Mouse (Mus musculus): Measurements from ENCODE around the gene Hdac6. TPM values are rescaled to one million over a fixed set of nuclear protein-coding genes. Genes with fewer than 3 reads are reported as not detected.
A peak's percentile ranks its signal among the peaks of the same experiment; 100 is the strongest.

Gene Hdac6
- polyA plus RNA-seq (2016; fragmentation: Nextera tagmentation; extraction: Ambion mirVana): 15.4 and 15.8 TPM in 2 replicates

DNA sequence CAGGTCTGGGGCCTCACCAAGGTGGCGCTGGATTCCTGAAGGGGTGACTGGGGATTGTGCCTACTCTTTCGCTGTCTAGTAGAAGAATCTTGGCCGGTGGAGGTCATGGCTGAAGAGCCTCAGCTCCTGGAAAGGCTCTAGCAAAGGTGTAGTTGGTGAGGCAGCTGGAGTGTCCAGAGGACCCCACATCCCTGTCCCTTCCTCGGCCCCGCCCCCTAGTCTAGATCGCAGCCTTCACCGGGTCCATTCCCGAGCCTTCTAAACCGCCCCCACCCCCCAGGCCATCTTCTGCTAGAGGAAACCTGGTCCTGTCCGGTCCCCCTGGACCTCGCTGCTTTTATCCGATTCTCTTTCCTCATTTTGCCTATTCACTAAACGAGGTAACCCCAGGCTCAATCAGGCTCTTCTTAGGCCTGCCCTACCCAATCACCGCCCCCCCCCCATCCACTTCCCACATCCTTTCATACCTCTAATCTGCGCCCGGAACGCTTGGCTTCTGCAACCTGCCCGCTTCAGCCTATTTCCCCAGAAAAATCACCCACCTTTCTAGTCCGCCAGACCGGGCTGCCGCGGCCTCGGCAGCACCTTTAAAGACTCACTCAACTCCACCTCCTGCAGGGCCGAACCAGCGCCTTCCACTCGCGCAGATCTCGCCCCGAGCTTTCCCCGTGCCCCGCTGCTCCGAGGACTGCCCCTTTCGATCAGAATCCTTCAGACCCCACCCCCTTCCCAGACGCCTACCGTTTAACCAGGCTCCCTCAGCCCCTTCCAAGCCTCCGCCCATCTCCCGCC lies at the start of gene Hdac6:
TSS of gene Hdac6 (minus strand) at position 782 of the 792 bp plus-strand sequence.
- Histone ChIP-seq H3K27me3 (replicated peaks) (no peaks in the 10 kb centered on the region), H3K9me3 (replicated peaks) (no peaks in the 10 kb centered on the region), H3K4me1 (peaks cover 15% of the 10 kb centered on the region), H3K4me3 (peak within 1 kb of the TSS; percentile 64), H3K4me2 (peak within 1 kb of the TSS; percentile 80), H3K27ac (no peak within 1 kb of the TSS), H3K9ac (peak within 1 kb of the TSS; percentile 71), H3K36me3 (no peaks in the 10 kb centered on the region)
- WGBS (ENCODE audit: insufficient replicate concordance): 5% methylated on average over 34 of the region's 37 CpGs
- no peak for ATAC-seq

- Histone ChIP-seq H3K4me1 (peaks cover 30% of the 10 kb centered on the region), H3K27ac (peak overlapping the region; percentile 95), H3K4me3 (peak overlapping the region; percentile 26; the same call in 1 of the 2 replicates), H3K9ac (peak overlapping the region; percentile 56), H3K4me2 (peak overlapping the region; percentile 65), H3K36me3 (no peaks in the 10 kb centered on the region), H3K9me3 (replicated peaks) (no peaks in the 10 kb centered on the region), H3K27me3 (replicated peaks) (no peaks in the 10 kb centered on the region)
- WGBS (ENCODE audit: insufficient replicate concordance): 19% methylated on average over 10 of the region's 10 CpGs
- peak; percentile 95 for ATAC-seq
Measured at GRCm38 (mm10) chrX:7993068-7993735, 45.5 kb upstream of the Hdac6 start.

DNA sequence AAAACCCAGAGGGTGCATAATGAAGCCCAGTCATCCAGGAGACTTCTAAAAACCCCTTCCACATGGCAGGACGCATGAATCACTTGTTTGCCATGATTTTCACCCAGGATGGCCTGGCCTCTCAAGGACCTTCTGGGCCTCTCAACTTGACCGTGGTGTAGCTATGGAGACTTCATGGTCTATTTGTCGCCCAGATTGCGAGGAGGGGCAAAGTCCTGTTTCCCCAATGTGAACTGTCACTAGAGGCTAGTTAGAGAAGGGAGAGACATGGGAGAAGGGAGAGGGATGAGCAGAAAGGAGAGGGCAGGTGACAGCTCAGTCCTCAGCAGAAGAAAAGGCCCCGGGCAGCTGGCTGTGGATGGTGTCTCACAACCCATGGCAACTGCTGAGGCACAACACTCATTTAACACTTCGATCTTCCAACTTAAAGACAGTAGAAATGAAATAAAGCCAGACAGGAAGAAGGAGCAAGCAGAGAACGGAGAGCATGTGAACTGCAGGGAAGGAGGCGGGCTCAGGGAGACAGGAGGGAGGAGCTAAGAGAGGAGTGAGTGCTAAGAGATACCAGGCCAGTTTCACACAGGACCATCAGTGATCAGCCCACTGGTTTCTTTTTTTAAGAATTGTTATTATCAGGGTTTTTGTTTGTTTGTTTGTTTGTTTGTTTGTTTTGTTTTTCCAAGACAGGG lies 44.8 kb upstream of the Hdac6 start:
- Histone ChIP-seq H3K27me3 (replicated peaks) (no peaks in the 10 kb centered on the region), H3K4me2 (peak overlapping the region; percentile 65), H3K4me1 (peaks cover 30% of the 10 kb centered on the region), H3K36me3 (no peaks in the 10 kb centered on the region), H3K9me3 (replicated peaks) (no peaks in the 10 kb centered on the region), H3K9ac (peak overlapping the region; percentile 56), H3K4me3 (no peak overlapping the region), H3K27ac (peak overlapping the region; percentile 95)
- ATAC-seq: peak; percentile 81
- 36% methylated on average over 8 of the region's 8 CpGs for WGBS (ENCODE audit: insufficient replicate concordance)

- H3K36me3 ChIP-seq: no peaks in the 10 kb centered on the region
- H3K4me3 ChIP-seq: no peak overlapping the region
- no peaks in the 10 kb centered on the region for H3K9me3 ChIP-seq (replicated peaks)
- no peak overlapping the region for H3K4me2 ChIP-seq
- no peak for ATAC-seq
- 71% methylated on average over 7 of the region's 7 CpGs for WGBS (ENCODE audit: insufficient replicate concordance)
- H3K27me3 ChIP-seq (replicated peaks): no peaks in the 10 kb centered on the region
- H3K4me1 ChIP-seq: peaks cover 13% of the 10 kb centered on the region
- no peak overlapping the region for H3K27ac ChIP-seq
- H3K9ac ChIP-seq: no peak overlapping the region
Measured at GRCm38 (mm10) chrX:7981368-7981767, 33.7 kb upstream of the Hdac6 start.

DNA sequence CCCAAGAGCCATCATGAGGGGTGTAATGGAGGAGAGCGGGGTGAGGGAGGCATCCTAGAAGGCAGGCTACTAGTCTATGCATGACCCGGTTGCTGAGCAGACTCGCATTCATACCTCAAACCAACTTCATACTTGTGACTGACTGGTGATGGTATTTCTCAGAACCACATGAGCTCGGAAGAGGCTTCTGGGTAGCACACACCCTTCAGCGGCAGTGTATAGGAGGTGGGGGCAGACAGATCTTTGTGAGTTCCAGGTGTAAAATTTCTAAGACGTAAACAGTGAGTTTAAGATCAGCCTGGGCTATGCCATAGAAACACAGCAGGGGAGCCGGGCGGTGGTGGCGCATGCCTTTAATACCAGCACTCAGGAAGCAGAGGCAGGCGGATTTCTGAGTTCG lies 30.2 kb upstream of the Hdac6 start, which contains the start of gene Gata1:
TSS of gene Gata1 (minus strand) at position 180 of the 400 bp plus-strand sequence.
- no peak within 1 kb of the TSS for H3K27ac ChIP-seq
- peaks cover 23% of the 10 kb centered on the region for H3K4me1 ChIP-seq
- 82% methylated on average over 11 of the region's 11 CpGs for WGBS (ENCODE audit: insufficient replicate concordance)
- no peaks in the 10 kb centered on the region for H3K9me3 ChIP-seq (replicated peaks)
- no peaks in the 10 kb centered on the region for H3K27me3 ChIP-seq (replicated peaks)
- ATAC-seq: no peak
- H3K4me2 ChIP-seq: no peak within 1 kb of the TSS
- H3K9ac ChIP-seq: no peak within 1 kb of the TSS
- no peaks in the 10 kb centered on the region for H3K36me3 ChIP-seq
- H3K4me3 ChIP-seq: no peak within 1 kb of the TSS

- WGBS (ENCODE audit: insufficient replicate concordance): 18% methylated on average over 4 of the region's 4 CpGs
- Histone ChIP-seq H3K36me3 (no peaks in the 10 kb centered on the region), H3K4me1 (peaks cover 52% of the 10 kb centered on the region), H3K27ac (peak overlapping the region; percentile 93), H3K4me2 (peak overlapping the region; percentile 72), H3K4me3 (peak overlapping the region; percentile 26), H3K9me3 (replicated peaks) (no peaks in the 10 kb centered on the region), H3K27me3 (replicated peaks) (no peaks in the 10 kb centered on the region), H3K9ac (peak overlapping the region; percentile 53)
- peak; percentile 89 for ATAC-seq
Measured at GRCm38 (mm10) chrX:7971292-7971691, 23.6 kb upstream of the Hdac6 start.

DNA sequence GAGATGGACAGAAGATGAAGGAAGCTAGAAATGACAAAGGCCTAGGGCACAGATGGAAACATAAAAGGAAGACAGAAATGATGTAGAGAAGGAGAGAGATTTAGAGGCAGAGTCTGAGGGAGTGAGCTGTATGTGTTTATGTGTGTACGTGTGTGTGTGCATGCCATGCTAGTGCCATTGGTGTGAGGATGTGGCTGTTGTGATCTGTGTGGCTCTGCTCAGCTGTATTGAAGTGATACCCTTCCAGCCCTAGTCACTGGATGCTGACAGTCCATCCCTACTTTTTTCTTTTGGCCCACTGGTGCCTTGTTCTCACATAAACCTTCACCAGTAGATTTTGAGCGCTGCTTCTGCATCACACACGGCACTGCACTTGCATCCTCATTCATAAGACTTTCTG lies 21.2 kb upstream of the Hdac6 start:
- no peak for ATAC-seq
- no peaks in the 10 kb centered on the region for H3K9me3 ChIP-seq (replicated peaks)
- H3K4me3 ChIP-seq: peak overlapping the region; percentile 73
- H3K4me2 ChIP-seq: peak overlapping the region; percentile 72
- H3K9ac ChIP-seq: peak overlapping the region; percentile 69
- peaks cover 5% of the 10 kb centered on the region for H3K36me3 ChIP-seq
- 61% methylated on average over 3 of the region's 3 CpGs for WGBS (ENCODE audit: insufficient replicate concordance)
- H3K27me3 ChIP-seq (replicated peaks): no peaks in the 10 kb centered on the region
- H3K4me1 ChIP-seq: peaks cover 48% of the 10 kb centered on the region
- H3K27ac ChIP-seq: peak overlapping the region; percentile 93

DNA sequence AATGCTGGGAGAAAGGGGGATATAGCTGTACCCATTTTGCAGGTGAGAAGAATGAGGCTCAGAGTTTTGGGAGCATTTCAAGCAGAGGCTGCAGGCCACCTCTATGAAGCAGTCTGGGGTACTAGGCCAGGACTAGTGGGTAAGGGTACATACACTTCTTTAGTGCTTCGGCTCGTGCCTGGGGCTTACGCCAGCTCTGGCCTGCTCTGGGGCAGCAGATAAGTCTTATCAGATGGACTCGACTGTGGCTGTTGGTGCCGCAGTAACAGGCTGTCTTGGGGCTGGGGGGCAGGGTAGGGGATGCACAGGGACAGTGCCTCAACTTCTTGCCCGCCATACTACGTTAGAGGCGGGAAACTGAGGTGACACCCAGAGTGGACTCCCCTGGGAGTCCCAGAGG lies 20.5 kb upstream of the Hdac6 start:
- Histone ChIP-seq H3K9me3 (replicated peaks) (no peaks in the 10 kb centered on the region), H3K36me3 (peaks cover 11% of the 10 kb centered on the region), H3K27me3 (replicated peaks) (no peaks in the 10 kb centered on the region), H3K4me3 (peak overlapping the region; percentile 73), H3K27ac (peak overlapping the region; percentile 93), H3K4me1 (peaks cover 53% of the 10 kb centered on the region), H3K9ac (peak overlapping the region; percentile 69), H3K4me2 (peak overlapping the region; percentile 72)
- WGBS (ENCODE audit: insufficient replicate concordance): 19% methylated on average over 8 of the region's 8 CpGs
- peak; percentile 78 for ATAC-seq

DNA sequence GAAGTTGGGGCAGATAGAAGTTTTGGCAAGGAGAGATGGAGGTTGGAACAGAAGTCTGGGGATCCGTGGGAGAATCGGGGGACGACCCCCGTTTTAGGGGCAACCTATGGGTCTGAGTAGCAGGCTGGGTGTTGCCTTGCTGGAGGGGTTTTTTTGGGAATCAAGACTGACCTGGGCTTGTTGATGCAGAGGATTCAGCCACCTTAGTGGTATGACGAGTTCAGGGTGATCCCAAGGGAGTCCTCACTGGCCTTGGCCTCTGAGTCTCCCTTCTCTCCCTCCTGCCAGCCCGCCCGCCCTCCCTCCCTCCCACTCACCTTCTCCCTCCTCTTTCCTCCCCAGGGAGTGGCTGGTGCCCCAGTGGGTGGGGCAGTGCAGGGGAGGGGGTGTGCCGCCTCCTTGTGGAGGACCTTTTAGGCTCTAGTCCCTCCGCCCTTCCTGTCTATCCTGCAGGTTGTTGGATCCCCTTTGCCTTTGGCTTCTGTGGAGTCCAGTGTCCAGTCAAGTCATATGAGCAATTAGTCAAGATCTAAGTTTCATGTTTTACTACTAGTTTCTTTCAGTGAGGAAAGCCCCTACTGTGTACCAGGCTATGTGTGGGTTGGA lies 20.0 kb upstream of the Hdac6 start:
- H3K9ac ChIP-seq: peak overlapping the region; percentile 82
- H3K27me3 ChIP-seq (replicated peaks): no peaks in the 10 kb centered on the region
- no peaks in the 10 kb centered on the region for H3K9me3 ChIP-seq (replicated peaks)
- WGBS (ENCODE audit: insufficient replicate concordance): 45% methylated on average over 5 of the region's 9 CpGs
- H3K4me3 ChIP-seq: peak overlapping the region; percentile 73
- ATAC-seq: peak; percentile 83
- H3K27ac ChIP-seq: peak overlapping the region; percentile 93
- peaks cover 53% of the 10 kb centered on the region for H3K4me1 ChIP-seq
- H3K4me2 ChIP-seq: peak overlapping the region; percentile 72
- peaks cover 16% of the 10 kb centered on the region for H3K36me3 ChIP-seq

GRCm38 (mm10) chrX:7966161-7966560 lies 18.5 kb upstream of the Hdac6 start:
- H3K9me3 ChIP-seq (replicated peaks): no peaks in the 10 kb centered on the region
- 19% methylated on average over 4 of the region's 4 CpGs for WGBS (ENCODE audit: insufficient replicate concordance)
- peak overlapping the region; percentile 93 for H3K27ac ChIP-seq
- peak; percentile 40 for ATAC-seq
- peak overlapping the region; percentile 72 for H3K4me2 ChIP-seq
- H3K4me3 ChIP-seq: peak overlapping the region; percentile 73
- H3K9ac ChIP-seq: peak overlapping the region; percentile 82
- H3K36me3 ChIP-seq: peaks cover 30% of the 10 kb centered on the region
- no peaks in the 10 kb centered on the region for H3K27me3 ChIP-seq (replicated peaks)
- H3K4me1 ChIP-seq: peaks cover 48% of the 10 kb centered on the region

DNA sequence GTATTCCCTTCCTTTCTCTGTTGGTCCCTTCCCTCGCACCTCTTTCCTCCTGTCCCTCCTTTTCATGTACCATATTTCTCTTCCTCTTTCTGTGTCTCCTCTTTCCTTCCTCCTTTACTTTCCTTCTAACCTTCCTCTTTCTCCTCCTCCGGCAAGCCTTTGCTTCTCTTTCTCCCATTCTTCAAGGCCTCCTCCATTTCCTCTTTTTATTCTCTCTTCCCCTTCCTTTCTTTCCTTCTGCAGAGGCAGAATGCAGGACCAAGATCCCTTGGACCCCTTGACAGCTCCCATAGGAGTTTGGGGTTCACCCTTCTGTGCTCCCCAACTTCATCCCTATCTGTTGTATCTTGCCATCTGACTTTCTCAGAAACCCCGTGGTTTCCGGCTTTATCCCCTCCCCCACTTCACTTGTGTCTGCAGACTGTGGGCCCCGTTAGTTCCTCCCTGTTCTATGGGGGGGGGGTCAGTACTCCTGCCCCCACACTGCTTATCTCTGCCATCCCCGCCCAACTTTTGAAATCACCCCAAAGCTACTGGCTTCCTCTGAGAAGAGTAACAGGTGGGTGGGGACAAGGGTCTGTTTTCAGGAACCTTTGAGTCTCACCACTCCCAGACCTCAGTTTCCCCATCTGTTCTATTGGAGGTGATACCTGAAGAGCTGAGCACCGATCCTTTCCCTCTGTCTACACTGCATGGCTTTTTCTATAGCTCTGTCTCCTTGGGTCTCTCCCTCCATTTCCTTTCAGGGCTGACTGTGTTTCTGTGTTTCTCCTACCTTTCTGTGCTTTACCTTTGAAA lies 16.3 kb upstream of the Hdac6 start:
- WGBS (ENCODE audit: insufficient replicate concordance): 29% methylated on average over 7 of the region's 7 CpGs
- Histone ChIP-seq H3K27me3 (replicated peaks) (no peaks in the 10 kb centered on the region), H3K4me2 (peak overlapping the region; percentile 72), H3K9me3 (replicated peaks) (no peaks in the 10 kb centered on the region), H3K9ac (peak overlapping the region; percentile 82), H3K27ac (peak overlapping the region; percentile 93), H3K4me1 (peaks cover 28% of the 10 kb centered on the region), H3K36me3 (peaks cover 51% of the 10 kb centered on the region), H3K4me3 (peak overlapping the region; percentile 73)
- ATAC-seq: no peak

Data from liver, embryonic 12.5 days (tissue).